Mouse (Mus musculus) monocyte, adult 2 months (primary cell): ENCODE measurements around the gene H2-Ob.

Source experiments
- DNase-seq, 2 experiments: peaks; one replicate each; pipeline ENCODE4 v3.0.0; 2022; ENCODE audit warnings: low spot score in 2 of 2, low read depth in 1 of 2

H2-Ob gene

DNA sequence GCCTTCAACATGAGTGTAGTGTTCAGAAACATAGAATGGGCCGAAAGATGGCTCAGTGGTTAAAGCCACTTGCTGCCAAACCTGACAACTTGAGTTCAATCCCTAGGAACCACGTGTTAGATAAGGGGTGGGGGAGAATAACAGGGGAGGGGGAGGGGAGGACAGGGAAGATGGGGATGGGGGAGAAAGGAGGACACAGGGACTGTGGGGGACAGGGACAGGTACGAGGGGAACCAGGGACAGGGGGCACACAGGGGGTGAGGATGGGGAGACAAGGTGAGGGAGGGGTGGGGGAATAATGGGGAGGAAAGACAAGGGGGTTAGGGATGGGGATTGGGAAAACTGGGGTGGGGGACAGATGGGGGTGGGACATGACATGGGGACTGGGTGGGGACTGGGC is 1.7 kb downstream of the H2-Ob start:
- DNase-seq, result no peak

DNA sequence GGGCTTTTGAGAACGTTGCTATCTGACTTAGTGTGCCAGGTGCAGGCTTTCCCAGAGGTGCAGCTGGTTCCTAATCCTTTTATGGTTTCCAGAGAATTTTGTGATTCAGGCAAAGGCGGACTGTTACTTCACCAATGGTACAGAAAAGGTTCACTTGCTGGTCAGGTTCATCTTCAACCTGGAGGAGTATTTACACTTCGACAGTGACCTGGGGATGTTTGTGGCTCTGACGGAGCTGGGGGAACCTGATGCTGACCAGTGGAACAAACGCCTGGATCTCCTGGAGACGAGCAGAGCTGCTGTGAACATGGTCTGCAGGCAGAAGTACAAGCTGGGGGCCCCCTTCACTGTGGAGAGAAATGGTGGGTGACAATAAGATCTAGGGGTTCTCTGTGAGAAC is 2.2 kb downstream of the H2-Ob start:
- DNase-seq, result peak in 1 of 2 experiments; percentile 0

DNA sequence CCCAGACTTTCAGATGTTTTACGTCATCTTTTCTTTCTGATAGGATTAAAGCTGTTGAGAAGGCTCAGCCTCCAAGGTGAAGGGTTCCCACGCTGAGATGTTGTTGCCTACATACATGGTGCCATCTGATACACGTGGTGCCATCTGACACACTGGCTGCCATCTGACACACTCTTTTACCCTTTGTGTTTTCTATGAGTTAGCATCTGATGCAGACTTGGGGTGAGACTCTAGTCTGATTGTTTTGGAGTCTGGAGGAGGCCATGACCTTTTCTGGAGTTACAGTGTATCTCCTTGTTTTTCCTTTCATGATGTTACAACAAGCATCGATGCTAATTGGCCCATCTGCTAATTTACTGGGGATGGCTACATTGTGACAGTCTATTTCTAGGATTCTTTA is 6.0 kb downstream of the H2-Ob start:
- DNase-seq, result peak in 1 of 2 experiments; percentile 0

- DNase-seq, result no peak
These were observed 8.3 kb downstream of the H2-Ob start for GRCm38 (mm10) chr17:34247047-34247446.

DNA sequence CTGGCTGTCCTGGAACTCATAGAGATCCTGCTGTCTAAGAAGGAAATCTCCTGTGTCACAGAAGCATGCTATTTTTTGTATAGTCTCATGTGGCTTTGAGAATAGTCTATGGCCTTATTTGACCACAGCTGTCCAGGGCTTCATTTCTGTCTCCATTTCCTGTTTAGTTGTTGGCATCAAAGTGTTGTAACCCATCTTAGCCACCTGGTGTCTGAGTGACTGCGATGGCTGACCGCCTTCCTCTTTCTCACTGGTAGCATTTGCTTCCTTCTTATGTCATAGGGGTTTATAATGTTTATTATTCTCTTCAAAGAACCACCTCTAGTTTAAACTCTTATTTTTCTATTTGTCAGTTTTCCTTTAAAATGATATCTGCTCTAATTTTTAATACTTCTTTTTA is 10.1 kb downstream of the H2-Ob start:
- DNase-seq, result no peak

DNA sequence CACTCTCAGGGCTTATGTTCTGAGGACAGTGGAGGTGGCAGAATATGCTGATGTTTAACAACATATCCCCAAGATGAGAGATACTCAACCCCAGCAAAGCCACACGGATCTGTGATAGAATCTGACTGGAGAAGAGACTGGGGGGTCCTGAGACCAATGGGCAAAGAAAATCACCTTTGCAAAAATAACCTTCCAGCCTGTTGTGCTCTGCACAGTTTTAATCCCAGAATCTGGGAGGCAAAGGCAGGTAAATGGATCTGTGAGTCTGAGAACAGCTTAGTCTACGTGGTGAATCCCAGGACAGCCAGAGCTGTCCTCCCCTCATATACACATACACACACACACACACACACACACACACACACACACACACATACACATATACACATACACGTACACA is 10.7 kb downstream of the H2-Ob start:
- no peak for DNase-seq

GRCm38 (mm10) chr17:34249878-34250277 is 11.2 kb downstream of the H2-Ob start:
- no peak for DNase-seq

GRCm38 (mm10) chr17:34251666-34252065 is 13.0 kb downstream of the H2-Ob start:
- DNase-seq, result no peak

- no peak for DNase-seq
These were observed 17.8 kb downstream of the H2-Ob start for GRCm38 (mm10) chr17:34256501-34256900.

- DNase-seq, result peak; percentile 90 to 97
These were observed 19.1 kb downstream of the H2-Ob start, which contains the start of gene H2-Ab1 for GRCm38 (mm10) chr17:34257594-34258375. TSS of gene H2-Ab1 (plus strand) at chr17:34257689.

GRCm38 (mm10) chr17:34260551-34260950 is 21.8 kb downstream of the H2-Ob start:
- no peak for DNase-seq

GRCm38 (mm10) chr17:34261502-34261901 is 22.8 kb downstream of the H2-Ob start:
- DNase-seq, result peak; percentile 41 to 80

- peak in 1 of 2 experiments; percentile 78 for DNase-seq
These were observed 24.4 kb downstream of the H2-Ob start for GRCm38 (mm10) chr17:34263068-34263467.

DNA sequence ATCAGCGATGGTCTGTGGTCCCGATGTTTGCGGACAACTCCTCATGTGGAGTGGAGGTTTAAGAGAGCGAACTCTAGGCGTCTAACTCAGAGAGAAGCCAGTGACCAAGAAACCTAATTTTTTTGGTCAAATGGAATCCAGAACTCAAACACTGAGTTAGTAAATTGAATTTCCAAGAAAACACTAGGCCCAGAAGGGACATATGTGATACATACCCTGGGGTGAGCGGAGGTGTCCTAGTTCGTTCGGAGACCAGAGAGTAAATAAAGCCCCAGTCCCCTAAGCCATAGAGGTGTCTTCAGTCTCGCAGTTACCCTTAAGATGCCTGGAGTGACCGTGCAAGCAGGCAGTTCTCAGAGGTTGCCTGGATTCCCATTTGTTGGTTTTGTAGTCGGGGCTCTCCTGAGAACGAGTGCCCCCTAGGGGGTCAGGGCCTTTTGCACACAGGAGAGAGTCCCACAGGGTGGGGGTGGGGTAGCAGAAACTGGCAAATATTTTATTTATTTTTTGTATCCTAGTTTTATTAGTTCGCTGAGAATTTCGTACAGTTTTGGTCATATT is 25.2 kb downstream of the H2-Ob start:
- no peak for DNase-seq

DNA sequence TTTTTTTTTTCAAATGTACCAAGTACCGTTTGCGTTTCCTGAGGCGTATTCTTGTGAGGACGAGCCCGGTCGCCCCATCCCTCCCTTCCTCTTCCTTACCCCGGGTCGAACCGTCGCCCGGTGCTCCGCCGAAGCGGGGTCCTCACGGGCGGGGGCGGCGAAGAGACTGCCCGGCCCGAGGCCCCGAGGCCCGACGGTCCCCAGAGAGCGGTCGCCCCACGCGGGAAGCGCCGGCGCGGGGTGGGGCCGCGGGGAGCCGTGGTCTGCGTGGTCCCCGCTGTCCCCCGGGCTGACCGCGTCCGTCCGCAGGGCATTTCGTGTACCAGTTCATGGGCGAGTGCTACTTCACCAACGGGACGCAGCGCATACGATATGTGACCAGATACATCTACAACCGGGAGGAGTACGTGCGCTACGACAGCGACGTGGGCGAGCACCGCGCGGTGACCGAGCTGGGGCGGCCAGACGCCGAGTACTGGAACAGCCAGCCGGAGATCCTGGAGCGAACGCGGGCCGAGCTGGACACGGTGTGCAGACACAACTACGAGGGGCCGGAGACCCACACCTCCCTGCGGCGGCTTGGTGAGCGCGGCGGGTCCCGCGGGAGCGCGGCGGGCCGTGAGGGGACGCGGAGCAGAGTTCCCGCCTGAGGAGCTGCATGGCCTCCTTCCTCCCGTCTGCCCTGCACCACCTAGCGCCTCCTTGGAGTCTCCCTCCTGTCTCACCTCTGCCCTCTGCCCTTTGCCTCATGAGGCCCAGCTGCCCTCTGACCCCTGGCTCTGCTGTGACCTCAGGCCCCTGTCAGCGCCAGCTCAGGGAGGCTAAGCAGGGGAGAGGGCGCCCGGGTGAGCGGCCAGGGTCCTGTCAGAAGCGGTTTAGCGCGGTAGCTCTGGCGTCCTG is 26.0 kb downstream of the H2-Ob start:
- no peak for DNase-seq

GRCm38 (mm10) chr17:34268262-34268661 is 29.6 kb downstream of the H2-Ob start:
- no peak for DNase-seq

- DNase-seq, result no peak
These were observed 30.0 kb downstream of the H2-Ob start for GRCm38 (mm10) chr17:34268748-34269147.

GRCm38 (mm10) chr17:34269817-34270216 is 31.1 kb downstream of the H2-Ob start:
- DNase-seq, result no peak

GRCm38 (mm10) chr17:34270230-34270629 is 31.5 kb downstream of the H2-Ob start:
- no peak for DNase-seq

- DNase-seq, result no peak
These were observed 32.2 kb downstream of the H2-Ob start for GRCm38 (mm10) chr17:34270940-34271339.

DNA sequence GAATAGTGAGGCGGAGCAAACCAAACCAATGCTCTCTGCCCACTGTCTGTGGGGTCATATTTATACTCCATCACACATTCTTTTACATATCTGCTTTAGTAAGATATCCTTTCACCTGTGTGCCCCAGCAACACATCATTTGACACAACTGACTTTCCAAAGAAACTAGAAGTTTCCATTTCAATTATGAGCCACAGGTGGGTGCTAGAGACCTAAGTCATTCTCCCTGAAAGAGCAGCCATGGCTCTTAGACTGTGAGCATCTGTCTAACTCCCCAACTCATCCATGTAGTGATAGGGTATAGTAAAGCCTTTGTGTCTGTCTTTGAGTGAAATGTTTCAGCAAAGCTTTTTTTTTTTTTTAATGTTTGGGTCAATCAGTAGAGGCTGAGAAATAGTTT is 33.4 kb downstream of the H2-Ob start:
- no peak for DNase-seq
